Mouse (Mus musculus) forebrain, embryonic 14.5 days (tissue): ENCODE measurements around the gene Hcrt. TPM values are rescaled to one million over a fixed set of nuclear protein-coding genes. Genes with fewer than 3 reads are reported as not detected.
A peak's percentile ranks its signal among the peaks of the same experiment; 100 is the strongest.
"Not testable (repeated sequence)": the region's sequence is repeated elsewhere in the genome, so short reads cannot be mapped to it uniquely, and the experiment has no call there.

ENCODE experiments used
- ATAC-seq: fragments of 200-750 bp; cut with Nextera tagmentation; 2 replicates; pipeline ENCODE4 v1.8.0; 2017; ENCODE audit warnings: mild to moderate bottlenecking, moderate library complexity
- DNase-seq: peaks from one replicate; pipeline ENCODE4 v3.0.0-alpha.2; 2015; ENCODE audit warnings: low spot score
- H3K27ac ChIP-seq: fragments of 300-500 bp; sonication (generic); 2 replicates; pipeline ENCODE4 v1.5.1; 2014; ENCODE audit warnings: low read depth, mild to moderate bottlenecking, control low read depth, low read length, moderate library complexity
- H3K27me3 ChIP-seq: fragments of 300-500 bp; sonication (generic); replicated peaks from 2 replicates; pipeline ENCODE4 v1.6.1; 2014; ENCODE audit warnings: low read length, control low read depth, mixed read lengths; ENCODE audit not compliant: control insufficient read depth, insufficient read depth
- H3K36me3 ChIP-seq: fragments of 300-500 bp; sonication (generic); 2 replicates; pipeline ENCODE4 v1.6.1; 2014; ENCODE audit warnings: low read length, control low read depth; ENCODE audit not compliant: control insufficient read depth, insufficient read depth
- H3K4me1 ChIP-seq: fragments of 300-500 bp; sonication (generic); 2 replicates; pipeline ENCODE4 v1.6.1; 2014; ENCODE audit warnings: antibody characterized with exemption, low read length, control low read depth; ENCODE audit not compliant: control insufficient read depth, insufficient read depth
- H3K4me2 ChIP-seq: fragments of 300-500 bp; sonication (generic); 2 replicates; pipeline ENCODE4 v1.6.1; 2014; ENCODE audit warnings: mild to moderate bottlenecking, control low read depth, low read length
- H3K4me3 ChIP-seq: fragments of 300-500 bp; sonication (generic); 2 replicates; pipeline ENCODE4 v1.5.1; 2014; ENCODE audit warnings: low read depth, low read length, control low read depth
- H3K9ac ChIP-seq: fragments of 300-500 bp; sonication (generic); 2 replicates; pipeline ENCODE4 v1.6.1; 2014; ENCODE audit warnings: mild to moderate bottlenecking, low read length, control low read depth, moderate library complexity
- H3K9me3 ChIP-seq: fragments of 300-500 bp; sonication (generic); replicated peaks from 2 replicates; pipeline ENCODE4 v1.6.1; 2016; ENCODE audit warnings: low read length, control low read depth, mixed read lengths; ENCODE audit not compliant: control insufficient read depth
- WGBS: fragments of 180-500 bp; shearing (Covaris S2); extraction: QIAGEN DNeasy Blood & Tissue Kit; methylation state at CpG from one replicate; pipeline ENCODE4 v1.1.7; 2014; 5-methylcytosine and 5-hydroxymethylcytosine counted together
- polyA plus RNA-seq: library from polyadenylated mRNA; unstranded; fragments of >200 nt; fragmentation: Nextera tagmentation; extraction: Ambion mirVana; gene quantifications from 2 replicates; pipeline ENCODE4 v1.2.1, GENCODE M21; 2014

Gene Hcrt
- polyA plus RNA-seq, 1 experiment from 2014 or later, result 0.53 TPM

- 90% methylated on average over 2 of the region's 2 CpGs for WGBS
- no peak for DNase-seq
- ATAC-seq, result no peak
These were observed 28.8 kb upstream of the Hcrt start for GRCm38 (mm10) chr11:100791457-100792049.

GRCm38 (mm10) chr11:100790644-100791043 is 27.9 kb upstream of the Hcrt start:
- not testable (repeated sequence) for H3K4me1 ChIP-seq, H3K4me2 ChIP-seq, H3K4me3 ChIP-seq, H3K27ac ChIP-seq, H3K9ac ChIP-seq, H3K27me3 ChIP-seq, H3K9me3 ChIP-seq, ATAC-seq, H3K36me3 ChIP-seq, DNase-seq
- WGBS, result 91% methylated on average over 9 of the region's 9 CpGs

More at GRCm38 (mm10) chr11:100791457-100792049, 28.8 kb upstream of the Hcrt start:
- H3K4me2 ChIP-seq, result no peak overlapping the region
- H3K4me3 ChIP-seq, result no peak overlapping the region
- no peak overlapping the region for H3K9ac ChIP-seq
- 0 out of 2 replicates have a peak, but pooled peaks cover 8% of the 10 kb centered on the region for H3K36me3 ChIP-seq
- no peaks in the 10 kb centered on the region for H3K4me1 ChIP-seq
- no peaks in the 10 kb centered on the region for H3K9me3 ChIP-seq
- no peak overlapping the region for H3K27ac ChIP-seq
- no peaks in the 10 kb centered on the region for H3K27me3 ChIP-seq

- 87% methylated on average over 3 of the region's 3 CpGs for WGBS
- ATAC-seq (no peak), DNase-seq (no peak)
- no peak overlapping the region for H3K4me3 ChIP-seq
- no peaks in the 10 kb centered on the region for H3K4me1 ChIP-seq
- no peaks in the 10 kb centered on the region for H3K9me3 ChIP-seq
- H3K36me3 ChIP-seq, result 0 out of 2 replicates have a peak, but pooled peaks cover 3% of the 10 kb centered on the region
- H3K27ac ChIP-seq, result no peak overlapping the region
- no peak overlapping the region for H3K9ac ChIP-seq
- no peak overlapping the region for H3K4me2 ChIP-seq
- no peaks in the 10 kb centered on the region for H3K27me3 ChIP-seq
These were observed 27.0 kb upstream of the Hcrt start for GRCm38 (mm10) chr11:100789702-100790101.

- Histone ChIP-seq H3K4me1 (no peaks in the 10 kb centered on the region), H3K27ac (no peak overlapping the region), H3K27me3 (no peaks in the 10 kb centered on the region), H3K4me2 (no peak overlapping the region), H3K9ac (no peak overlapping the region), H3K4me3 (no peak overlapping the region), H3K36me3 (peaks cover 18% of the 10 kb centered on the region; the same call in 1 of the 2 replicates), H3K9me3 (no peaks in the 10 kb centered on the region)
- DNase-seq (peak; percentile 33), ATAC-seq (no peak)
- 89% methylated on average over 2 of the region's 2 CpGs for WGBS
These were observed 23.0 kb upstream of the Hcrt start for GRCm38 (mm10) chr11:100785774-100786173.

GRCm38 (mm10) chr11:100784286-100784685 is 21.6 kb upstream of the Hcrt start:
- Histone ChIP-seq H3K27ac (no peak overlapping the region), H3K9ac (no peak overlapping the region), H3K9me3 (no peaks in the 10 kb centered on the region), H3K27me3 (no peaks in the 10 kb centered on the region), H3K4me3 (no peak overlapping the region), H3K36me3 (peaks cover 15% of the 10 kb centered on the region; the same call in 1 of the 2 replicates), H3K4me1 (no peaks in the 10 kb centered on the region), H3K4me2 (no peak overlapping the region)
- DNase-seq, result no peak
- WGBS, result 82% methylated on average over 8 of the region's 8 CpGs
- ATAC-seq, result no peak

GRCm38 (mm10) chr11:100782568-100782967 is 19.8 kb upstream of the Hcrt start:
- no peak overlapping the region for H3K4me2 ChIP-seq
- DNase-seq (no peak), ATAC-seq (no peak)
- no peaks in the 10 kb centered on the region for H3K9me3 ChIP-seq
- H3K9ac ChIP-seq, result no peak overlapping the region
- H3K36me3 ChIP-seq, result peaks cover 15% of the 10 kb centered on the region; the same call in 1 of the 2 replicates
- no peaks in the 10 kb centered on the region for H3K4me1 ChIP-seq
- no peak overlapping the region for H3K4me3 ChIP-seq
- 93% methylated on average over 13 of the region's 13 CpGs for WGBS
- H3K27me3 ChIP-seq, result no peaks in the 10 kb centered on the region
- H3K27ac ChIP-seq, result no peak overlapping the region

- Histone ChIP-seq H3K9ac (no peak overlapping the region), H3K27ac (no peak overlapping the region), H3K36me3 (peaks cover 15% of the 10 kb centered on the region; the same call in 1 of the 2 replicates), H3K27me3 (no peaks in the 10 kb centered on the region), H3K4me1 (no peaks in the 10 kb centered on the region), H3K9me3 (no peaks in the 10 kb centered on the region), H3K4me3 (no peak overlapping the region), H3K4me2 (no peak overlapping the region)
- ATAC-seq (no peak), DNase-seq (no peak)
- 94% methylated on average over 15 of the region's 15 CpGs for WGBS
These were observed 19.2 kb upstream of the Hcrt start for GRCm38 (mm10) chr11:100781763-100782475.

- Histone ChIP-seq H3K4me2 (no peak overlapping the region), H3K27me3 (no peaks in the 10 kb centered on the region), H3K27ac (no peak overlapping the region), H3K9ac (no peak overlapping the region), H3K4me3 (no peak overlapping the region), H3K9me3 (no peaks in the 10 kb centered on the region), H3K4me1 (no peaks in the 10 kb centered on the region), H3K36me3 (peaks cover 15% of the 10 kb centered on the region; the same call in 1 of the 2 replicates)
- no peak for ATAC-seq
- 69% methylated on average over 8 of the region's 8 CpGs for WGBS
- DNase-seq, result no peak
These were observed 17.5 kb upstream of the Hcrt start for GRCm38 (mm10) chr11:100780247-100780646.

GRCm38 (mm10) chr11:100778069-100778468 is 15.3 kb upstream of the Hcrt start:
- WGBS, result 79% methylated on average over 3 of the region's 3 CpGs
- ATAC-seq (no peak), DNase-seq (no peak)
- Histone ChIP-seq H3K36me3 (peaks cover 11% of the 10 kb centered on the region; the same call in 1 of the 2 replicates), H3K27me3 (no peaks in the 10 kb centered on the region), H3K4me1 (no peaks in the 10 kb centered on the region), H3K4me2 (no peak overlapping the region), H3K9ac (no peak overlapping the region), H3K27ac (no peak overlapping the region), H3K9me3 (no peaks in the 10 kb centered on the region), H3K4me3 (no peak overlapping the region)
